Mouse (Mus musculus) frontal cortex, postnatal 36 days (tissue): ENCODE results near the gene Vmn2r20.
"Not testable (repeated sequence)": the region's sequence is repeated elsewhere in the genome, so short reads cannot be mapped to it uniquely, and the experiment has no call there.

Source experiments
- DNase-seq, 2 experiments: peaks; one replicate each; pipeline ENCODE4 v3.0.0; 2022; ENCODE audit warnings: low spot score in 2 of 2

The Vmn2r20 gene

DNA sequence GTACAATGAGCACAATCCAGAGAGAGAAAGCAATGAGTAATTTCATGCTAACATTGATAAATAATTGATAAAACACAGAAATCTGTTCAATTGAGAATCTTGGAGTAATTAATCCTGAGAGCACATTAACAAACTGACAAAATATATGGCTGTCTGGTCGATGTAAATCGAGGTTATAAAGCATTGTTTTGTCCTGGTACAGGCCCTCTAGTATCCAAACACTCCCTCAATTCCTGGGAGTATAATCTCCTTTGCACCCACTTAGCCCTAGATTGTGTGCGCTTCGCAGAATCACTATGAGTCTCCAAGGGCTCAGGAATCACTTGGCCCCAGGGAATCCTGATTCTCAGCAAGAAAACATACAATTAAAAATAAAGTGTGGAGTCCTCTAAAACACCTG is at the start of gene Vmn2r20:
Gene Vmn2r20, minus strand, starts transcription at position 101 of the 400 bp plus-strand sequence.
- not testable (repeated sequence) for DNase-seq

DNA sequence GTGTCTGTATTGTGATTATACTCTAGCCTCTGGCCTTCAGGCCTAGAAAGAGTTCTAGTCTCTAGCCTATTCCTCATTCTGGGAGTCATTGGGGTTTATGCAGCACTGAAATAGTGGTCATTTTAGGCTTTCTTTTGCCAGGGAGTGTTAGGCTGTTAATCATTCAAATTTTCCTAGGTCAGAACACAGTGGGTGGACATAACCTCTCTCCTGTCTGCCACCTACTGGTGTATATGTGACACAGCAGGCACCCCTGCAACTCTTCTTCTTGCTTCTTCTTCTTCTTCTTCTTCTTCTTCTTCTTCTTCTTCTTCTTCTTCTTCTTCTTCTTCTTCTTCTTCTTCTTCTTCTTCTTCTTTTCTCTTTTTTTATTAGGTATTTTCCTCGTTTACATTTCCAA is 6.5 kb upstream of the Vmn2r20 start:
- DNase-seq, result not testable (repeated sequence)

DNA sequence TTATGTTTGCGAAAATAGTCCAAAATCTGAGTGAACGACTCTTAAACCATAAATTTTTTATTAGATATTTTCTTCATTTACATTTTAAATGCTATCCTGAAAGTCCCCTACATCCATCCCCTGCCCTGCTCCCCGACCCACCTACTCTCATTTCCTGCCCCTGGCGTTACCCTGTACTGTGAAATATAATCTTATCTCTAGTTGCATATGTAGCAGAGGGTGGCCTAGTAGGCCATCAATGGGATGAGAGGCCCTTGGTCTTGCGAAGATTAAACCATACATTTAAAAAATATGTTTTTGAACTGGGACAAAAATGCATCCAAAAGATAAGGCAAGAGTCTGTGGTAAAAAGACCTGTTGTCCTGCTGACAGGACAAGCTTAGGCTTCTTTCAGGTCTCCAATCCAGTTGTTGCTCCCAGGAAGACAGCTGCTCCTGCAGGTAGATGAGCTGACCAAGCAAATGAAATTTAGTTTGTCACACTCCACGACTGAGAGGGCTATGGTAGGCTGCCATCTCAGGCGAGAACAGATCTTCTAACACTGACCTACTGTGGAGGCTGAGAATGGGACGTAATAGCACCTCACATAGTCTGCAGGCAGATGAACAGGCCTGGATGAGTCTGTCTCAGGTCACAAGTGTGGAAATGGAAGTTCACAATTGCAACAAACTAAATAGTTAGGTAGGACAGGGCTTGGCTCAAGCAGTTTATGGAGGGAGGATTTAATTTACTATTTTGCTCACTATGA is 10.8 kb downstream of the Vmn2r20 start:
- DNase-seq, result not testable (repeated sequence)

DNA sequence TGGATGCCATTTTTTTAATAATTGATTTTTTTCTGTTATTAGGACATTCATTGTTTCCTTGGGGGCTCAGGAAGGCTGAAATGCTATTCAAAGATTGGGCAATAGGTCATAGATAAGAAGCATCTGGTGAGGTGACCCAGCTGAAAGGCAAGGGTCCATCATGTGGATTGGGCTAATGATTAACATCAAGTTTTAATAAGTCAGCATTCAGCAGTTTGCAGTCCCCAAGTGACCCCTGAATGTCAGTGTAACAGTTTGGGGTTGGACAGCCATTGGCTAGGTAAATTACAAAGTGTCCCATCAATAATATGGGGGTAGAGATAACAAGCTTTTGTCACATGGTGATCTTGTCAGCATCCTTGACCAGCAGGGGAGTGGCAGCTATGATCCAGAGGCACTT is 29.1 kb downstream of the Vmn2r20 start:
- DNase-seq, result not testable (repeated sequence)

DNA sequence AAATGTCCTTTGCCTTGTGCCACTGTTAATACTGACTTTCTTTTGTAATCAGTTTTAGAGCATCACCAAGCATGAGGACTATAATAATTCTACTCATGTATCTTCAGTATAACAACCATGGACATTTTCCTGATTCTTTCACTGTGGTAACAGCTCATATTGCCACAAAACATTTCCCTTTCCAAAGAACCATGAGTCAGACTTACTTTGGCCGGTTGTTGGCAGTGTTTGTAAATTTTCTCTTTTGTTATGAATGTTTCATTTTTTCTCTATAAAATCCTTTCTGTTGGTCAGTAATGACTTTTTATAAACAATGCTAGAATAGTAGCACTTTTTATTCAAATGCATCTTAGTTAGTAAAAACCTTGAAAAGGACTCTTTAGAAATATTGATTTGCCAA is 71.8 kb downstream of the Vmn2r20 start:
- DNase-seq, result no peak

DNA sequence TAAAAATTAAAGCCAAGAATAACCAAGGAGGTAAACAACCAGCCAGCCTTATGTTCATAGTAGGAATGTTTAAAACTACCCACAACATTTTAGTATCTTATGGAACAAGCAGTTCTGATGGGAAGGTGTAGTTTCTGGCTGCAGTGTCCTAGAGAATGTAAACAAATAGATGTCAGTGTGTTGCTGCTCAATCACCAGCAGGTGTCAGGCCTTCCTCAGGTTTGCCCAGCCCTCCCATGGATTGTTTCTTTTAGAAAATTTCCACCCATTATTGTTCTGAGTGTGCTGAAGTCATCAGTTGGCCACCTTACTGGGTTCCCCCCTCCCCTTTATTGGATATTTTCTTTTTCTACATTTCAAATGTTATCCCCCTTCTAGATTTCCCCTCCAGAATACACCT is 77.8 kb downstream of the Vmn2r20 start:
- peak; percentile 2 to 6 for DNase-seq

DNA sequence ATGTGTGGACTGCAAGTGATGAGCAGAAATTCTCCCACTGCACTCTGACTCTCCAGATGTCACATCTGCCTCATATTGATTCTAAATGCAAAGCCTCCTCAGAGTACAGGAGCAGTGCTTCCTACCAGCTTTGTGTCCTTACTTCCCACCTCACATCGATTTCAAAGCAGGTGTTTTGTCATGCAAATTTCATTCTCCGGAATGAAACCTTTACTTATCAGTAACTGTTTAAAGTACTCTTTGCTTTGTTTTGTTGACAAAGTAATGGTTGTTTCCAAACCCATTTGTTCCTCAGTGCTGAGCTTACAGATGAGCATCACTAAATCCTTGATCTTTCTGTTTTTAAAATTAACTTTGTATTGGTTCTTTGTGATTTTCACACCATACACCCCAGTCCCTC is 85.4 kb downstream of the Vmn2r20 start:
- DNase-seq, result no peak
